14 mouse cellular contexts compared by ENCODE assay signal in genomic region chr19:14124250-14124827, GRCm38 (mm10).
DNase-seq lines count a peak whose midpoint lies in the region; ATAC-seq and TF ChIP-seq lines count a peak whose summit lies in the region.
"Had no signal": no experiment of that assay in that cellular context is flagged by ENCODE, and none has a peak within 500 bp of the region (broad histone marks: within the 10 kb centered on the region; RNA-seq: fewer than 3 reads in every experiment).

No protein-coding gene starts in this region.

- H3K27me3 ChIP-seq in kidney, embryonic 16.5 days (ENCODE audit: insufficient read depth, low read length) = no peaks in the 10 kb centered on the region
- H3K27me3 ChIP-seq in hindbrain, postnatal 0 days (ENCODE audit: insufficient read depth, low read length) = no peaks in the 10 kb centered on the region
- H3K27me3 ChIP-seq: liver, embryonic 15.5 days had no signal

- TF ChIP-seq CTCF in hindbrain, postnatal 0 days (IDR thresholded peaks at IDR 0.05; ENCODE audit: low read depth) = no peak

- DNase-seq in embryo, embryonic 10.5 days (ENCODE audit: low spot score) = peak; percentile 18
- DNase-seq in embryo, embryonic 9.5 days (ENCODE audit: extremely low spot score) = no peak
- no peak for DNase-seq in kidney, postnatal 4 days
- peak; percentile 17 for DNase-seq in hindbrain, postnatal 0 days (ENCODE audit: low spot score)
- DNase-seq in retina, embryonic 14.5 days (ENCODE audit: low spot score) = peak; percentile 28
- DNase-seq in urinary bladder, adult 2 months (ENCODE audit: low spot score) = no peak
- DNase-seq in cerebellum, adult 9-10 months = no peak
- DNase-seq: cerebellum, adult 11 months; lung, postnatal 10 days; right cerebral cortex, postnatal 4 days had no signal

- H3K4me1 ChIP-seq in kidney, embryonic 16.5 days (ENCODE audit: insufficient read depth, low read length) = peaks cover 4% of the 10 kb centered on the region
- no peaks in the 10 kb centered on the region; the same call in 1 of the 2 replicates for H3K4me1 ChIP-seq in hindbrain, postnatal 0 days (ENCODE audit: insufficient read depth, low read length)
- H3K4me1 ChIP-seq: liver, embryonic 15.5 days; megakaryocyte, embryonic 14.5 days had no signal

- no peak for ATAC-seq in kidney, embryonic 16.5 days (ENCODE audit: low FRiP score, low TSS enrichment)
- no peak for ATAC-seq in hindbrain, postnatal 0 days

- H3K9ac ChIP-seq in kidney, embryonic 16.5 days (replicated peaks; ENCODE audit: low read length) = no peak overlapping the region
- H3K9ac ChIP-seq in hindbrain, postnatal 0 days (replicated peaks; ENCODE audit: low read length) = no peak overlapping the region
- H3K9ac ChIP-seq: liver, embryonic 15.5 days had no signal

- no peak overlapping the region for H3K4me3 ChIP-seq in kidney, embryonic 16.5 days (ENCODE audit: low read length)
- H3K4me3 ChIP-seq in hindbrain, postnatal 0 days (ENCODE audit: low read length) = no peak overlapping the region
- H3K4me3 ChIP-seq: layer of hippocampus, adult 2 months; liver, embryonic 15.5 days; megakaryocyte, embryonic 14.5 days had no signal

- WGBS in kidney, embryonic 16.5 days = 34% methylated on average over 5 of the region's 5 CpGs
- 48% methylated on average over 5 of the region's 5 CpGs for WGBS in hindbrain, postnatal 0 days

- H3K4me2 ChIP-seq in kidney, embryonic 16.5 days (replicated peaks; ENCODE audit: low read depth, low read length) = peak overlapping the region; percentile 33
- no peak overlapping the region; the same call in 1 of the 2 replicates for H3K4me2 ChIP-seq in hindbrain, postnatal 0 days (ENCODE audit: low read depth, low read length)

- H3K9me3 ChIP-seq in kidney, embryonic 16.5 days (ENCODE audit: low read length) = no peaks in the 10 kb centered on the region
- no peaks in the 10 kb centered on the region for H3K9me3 ChIP-seq in hindbrain, postnatal 0 days (ENCODE audit: low read length)
- H3K9me3 ChIP-seq: liver, embryonic 15.5 days had no signal

- no peaks in the 10 kb centered on the region for H3K36me3 ChIP-seq in kidney, embryonic 16.5 days (ENCODE audit: insufficient read depth, low read length)
- H3K36me3 ChIP-seq in hindbrain, postnatal 0 days (ENCODE audit: insufficient read depth, low read length) = no peaks in the 10 kb centered on the region
- H3K36me3 ChIP-seq: liver, embryonic 15.5 days had no signal

- no peak overlapping the region for H3K27ac ChIP-seq in kidney, embryonic 16.5 days (ENCODE audit: low read length)
- H3K27ac ChIP-seq in hindbrain, postnatal 0 days = no peak overlapping the region
- H3K27ac ChIP-seq: layer of hippocampus, adult 2 months; liver, embryonic 15.5 days had no signal

Comparison
In these comparisons a context has a peak if more than half of its experiments do, and no peak if none do; other contexts are left out.
1. DNase-seq: peak in embryo, embryonic 10.5 days (single experiment), hindbrain, postnatal 0 days (single experiment) and retina, embryonic 14.5 days (single experiment); none in embryo, embryonic 9.5 days (single experiment), kidney, postnatal 4 days (0 of 2), urinary bladder, adult 2 months (single experiment) and cerebellum, adult 9-10 months (single experiment).